Mouse (Mus musculus): Measurements from ENCODE around the gene Eml1.

Gene Eml1

GRCm38 (mm10) chr12:108370596-108371428 is at the start of gene Eml1:
TSS of gene Eml1 (plus strand) at chr12:108370957.
- TF ChIP-seq GATA4 (IDR thresholded peaks at IDR 0.05; ENCODE audit: insufficient replicate concordance, low read length) = peak; percentile 18; the same call in 1 of the 2 replicates

GRCm38 (mm10) chr12:108326401-108326800 is 44.4 kb upstream of the Eml1 start:
- TF ChIP-seq GATA4 (IDR thresholded peaks at IDR 0.05; ENCODE audit: insufficient replicate concordance, low read length) = no peak

- TF ChIP-seq GATA4 (IDR thresholded peaks at IDR 0.05; ENCODE audit: insufficient replicate concordance, low read length) = no peak
These were observed 42.8 kb upstream of the Eml1 start for GRCm38 (mm10) chr12:108327889-108328491.

- no peak for TF ChIP-seq GATA4 (IDR thresholded peaks at IDR 0.05; ENCODE audit: insufficient replicate concordance, low read length)
These were observed 37.7 kb upstream of the Eml1 start for GRCm38 (mm10) chr12:108333056-108333455.

GRCm38 (mm10) chr12:108333481-108333882 is 37.3 kb upstream of the Eml1 start:
- TF ChIP-seq GATA4 (IDR thresholded peaks at IDR 0.05; ENCODE audit: insufficient replicate concordance, low read length) = no peak

- TF ChIP-seq GATA4 (IDR thresholded peaks at IDR 0.05; ENCODE audit: insufficient replicate concordance, low read length) = peak; percentile 92; the same call in 1 of the 2 replicates
These were observed 36.8 kb upstream of the Eml1 start, which contains the start of gene Cyp46a1 for GRCm38 (mm10) chr12:108333895-108334445. TSS of gene Cyp46a1 (plus strand) at chr12:108334381.

- TF ChIP-seq GATA4 (IDR thresholded peaks at IDR 0.05; ENCODE audit: insufficient replicate concordance, low read length) = no peak
These were observed 36.2 kb upstream of the Eml1 start for GRCm38 (mm10) chr12:108334529-108334928.

- TF ChIP-seq GATA4 (IDR thresholded peaks at IDR 0.05; ENCODE audit: insufficient replicate concordance, low read length) = no peak
These were observed 32.1 kb upstream of the Eml1 start for GRCm38 (mm10) chr12:108338572-108339190.

GRCm38 (mm10) chr12:108348151-108348550 is 22.6 kb upstream of the Eml1 start:
- TF ChIP-seq GATA4 (IDR thresholded peaks at IDR 0.05; ENCODE audit: insufficient replicate concordance, low read length) = no peak

GRCm38 (mm10) chr12:108349026-108349425 is 21.7 kb upstream of the Eml1 start:
- no peak for TF ChIP-seq GATA4 (IDR thresholded peaks at IDR 0.05; ENCODE audit: insufficient replicate concordance, low read length)

- no peak for TF ChIP-seq GATA4 (IDR thresholded peaks at IDR 0.05; ENCODE audit: insufficient replicate concordance, low read length)
These were observed 19.8 kb upstream of the Eml1 start for GRCm38 (mm10) chr12:108350931-108351330.

- TF ChIP-seq GATA4 (IDR thresholded peaks at IDR 0.05; ENCODE audit: insufficient replicate concordance, low read length) = no peak
These were observed 18.2 kb upstream of the Eml1 start for GRCm38 (mm10) chr12:108352371-108353136.

GRCm38 (mm10) chr12:108354284-108354683 is 16.5 kb upstream of the Eml1 start:
- TF ChIP-seq GATA4 (IDR thresholded peaks at IDR 0.05; ENCODE audit: insufficient replicate concordance, low read length) = no peak

- TF ChIP-seq GATA4 (IDR thresholded peaks at IDR 0.05; ENCODE audit: insufficient replicate concordance, low read length) = no peak
These were observed 15.5 kb upstream of the Eml1 start for GRCm38 (mm10) chr12:108355271-108355670.

GRCm38 (mm10) chr12:108355986-108356385 is 14.8 kb upstream of the Eml1 start:
- no peak for TF ChIP-seq GATA4 (IDR thresholded peaks at IDR 0.05; ENCODE audit: insufficient replicate concordance, low read length)

All from liver, adult (tissue).